Mouse (Mus musculus) urinary bladder, postnatal 36 days (tissue): Measurements from ENCODE around the gene Repin1.

Experiments used
- DNase-seq, 2 experiments: peaks; one replicate each; pipeline ENCODE4 v3.0.0; 2022; ENCODE audit warnings: low spot score in 2 of 2, mixed read lengths in 1 of 2

Repin1 gene

DNA sequence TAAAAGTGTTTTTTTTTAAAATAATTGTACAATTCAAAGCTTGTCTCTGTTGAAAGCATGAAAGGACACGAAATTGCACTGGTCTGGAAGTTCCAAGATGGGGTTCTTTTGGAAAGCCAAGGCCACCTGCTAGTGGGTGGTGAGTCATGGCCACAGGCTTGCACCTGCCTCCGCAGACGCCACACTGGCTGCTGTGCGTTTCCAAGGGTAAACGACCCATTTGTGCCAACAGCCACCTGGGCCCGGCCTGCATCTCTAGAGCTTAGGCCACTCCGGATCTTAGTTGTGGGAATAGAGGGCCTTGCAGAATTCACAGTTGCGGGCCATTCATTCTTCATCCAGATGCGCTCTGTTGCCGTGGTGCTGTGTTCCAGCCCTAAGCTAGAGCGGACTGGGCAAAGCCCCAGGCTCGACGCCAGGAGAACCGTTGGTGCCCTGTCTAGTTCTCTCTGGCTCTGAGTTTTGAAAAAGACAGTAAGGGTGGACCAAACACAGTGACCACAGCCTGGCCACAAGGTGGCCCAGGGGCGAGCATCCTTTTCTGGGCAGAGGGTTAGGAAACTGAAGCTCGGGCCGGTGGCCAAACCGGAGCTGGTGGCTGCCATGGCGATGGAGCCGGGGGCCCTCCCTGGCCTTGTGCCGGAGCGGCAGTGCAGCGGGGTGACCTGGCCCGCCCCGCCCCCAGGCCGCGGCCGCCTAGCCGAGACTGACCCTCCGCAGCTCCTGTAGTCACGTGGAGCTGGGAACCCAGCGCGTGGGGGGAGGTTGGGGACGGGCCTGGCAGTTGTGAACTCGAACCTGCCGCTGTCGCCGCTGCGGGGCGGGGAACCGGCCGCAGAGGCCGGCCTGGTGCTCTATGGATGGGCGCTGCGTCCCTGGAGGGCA lies at the start of gene Repin1, which contains the start of gene Gm44965:
Gene Repin1, plus strand, starts transcription at position 726 of the 885 bp plus-strand sequence.
Gene Gm44965, plus strand, starts transcription at position 784 of the 885 bp plus-strand sequence.
- peak; percentile 88 to 93 for DNase-seq

GRCm38 (mm10) chr6:48545251-48545650 lies 48.4 kb upstream of the Repin1 start:
- DNase-seq, result no peak

DNA sequence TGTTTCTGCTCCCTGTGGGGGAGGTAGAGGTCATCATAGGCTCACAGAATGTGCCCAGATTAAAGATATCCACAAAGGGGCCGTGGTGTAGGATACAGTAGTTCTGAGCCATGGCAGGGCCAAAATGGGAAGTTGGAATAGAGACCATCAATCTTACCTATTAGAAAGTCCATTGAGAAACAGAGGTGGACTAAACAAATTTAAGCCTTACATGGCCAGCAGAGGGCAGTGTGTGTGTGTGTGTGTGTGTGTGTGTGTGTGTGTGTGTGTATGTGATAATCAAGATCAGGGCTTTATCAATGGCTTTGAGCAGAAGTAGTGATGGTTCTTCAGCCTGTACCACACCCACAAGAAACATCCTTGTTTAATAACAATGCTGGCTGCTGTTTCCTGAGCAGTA lies 47.4 kb upstream of the Repin1 start:
- no peak for DNase-seq

- DNase-seq, result peak in 1 of 2 experiments; percentile 42
These were observed 46.8 kb upstream of the Repin1 start for GRCm38 (mm10) chr6:48546858-48547257.

GRCm38 (mm10) chr6:48548314-48548713 lies 45.4 kb upstream of the Repin1 start:
- no peak for DNase-seq

GRCm38 (mm10) chr6:48552918-48553317 lies 40.8 kb upstream of the Repin1 start:
- DNase-seq, result no peak

GRCm38 (mm10) chr6:48553819-48554218 lies 39.9 kb upstream of the Repin1 start:
- DNase-seq, result no peak

DNA sequence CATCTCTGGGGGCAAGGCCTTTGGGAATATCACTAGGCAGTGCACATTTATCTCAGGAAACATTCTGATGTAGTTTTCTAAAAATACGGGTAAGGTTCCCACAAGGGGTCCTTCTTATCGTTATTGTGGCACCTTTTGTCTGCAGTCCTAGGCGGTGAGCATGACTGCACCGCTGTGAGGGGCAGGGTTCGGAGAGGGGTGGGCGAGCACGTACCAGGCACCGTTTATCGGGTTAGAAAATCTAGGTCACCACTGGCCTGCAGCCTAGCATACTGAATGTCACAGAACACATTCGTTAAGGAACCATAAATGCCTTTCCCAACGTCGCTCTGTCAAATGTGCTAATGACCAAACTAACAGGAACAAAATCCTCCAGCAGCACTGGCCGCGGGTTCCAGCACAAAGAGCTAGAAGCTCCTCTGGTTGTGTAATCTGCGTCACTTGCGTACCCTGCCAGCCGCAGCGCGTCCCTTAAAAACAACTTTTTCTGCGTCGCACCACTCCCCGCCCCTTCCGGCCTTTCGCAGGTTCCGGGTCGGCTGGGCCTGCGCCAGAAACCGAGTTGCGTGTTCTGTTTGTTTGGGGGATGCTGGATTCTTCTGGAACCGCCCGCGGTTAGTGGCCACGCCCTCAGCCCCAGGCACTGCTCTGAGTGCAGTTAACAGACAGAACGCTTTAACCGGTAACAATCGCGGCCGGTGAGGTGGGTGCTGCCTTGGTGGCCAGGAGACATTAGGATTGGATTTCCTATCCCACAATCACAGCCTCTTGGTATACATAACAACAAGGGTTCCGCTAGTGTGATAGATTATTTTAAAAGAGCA lies 39.2 kb upstream of the Repin1 start, which contains the start of gene Lrrc61:
Gene Lrrc61, plus strand, starts transcription at position 517 of the 824 bp plus-strand sequence.
- DNase-seq, result peak; percentile 95 to 99

- peak in 1 of 2 experiments; percentile 51 for DNase-seq
These were observed 38.4 kb upstream of the Repin1 start for GRCm38 (mm10) chr6:48555104-48555890.

DNA sequence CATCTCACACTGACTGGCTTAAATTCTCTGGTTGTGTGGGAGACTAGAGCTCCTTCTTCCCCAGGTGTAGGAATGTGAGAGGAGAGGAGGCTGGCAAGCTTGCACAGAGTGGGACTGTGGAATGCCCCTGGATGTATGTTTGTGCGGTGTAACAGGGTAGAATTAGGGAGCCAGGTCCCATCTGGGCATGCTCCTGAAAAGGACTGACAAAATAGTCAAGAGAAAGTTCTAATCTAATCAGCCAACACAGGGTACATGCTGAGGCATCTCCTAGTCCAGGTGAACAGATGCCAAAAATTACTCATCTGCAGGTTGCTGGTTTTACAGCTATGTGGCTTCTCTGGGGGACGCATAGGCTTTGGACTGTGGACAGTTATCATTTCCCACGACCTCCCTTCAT lies 37.7 kb upstream of the Repin1 start:
- no peak for DNase-seq

GRCm38 (mm10) chr6:48565693-48566310 lies 27.9 kb upstream of the Repin1 start:
- no peak for DNase-seq

DNA sequence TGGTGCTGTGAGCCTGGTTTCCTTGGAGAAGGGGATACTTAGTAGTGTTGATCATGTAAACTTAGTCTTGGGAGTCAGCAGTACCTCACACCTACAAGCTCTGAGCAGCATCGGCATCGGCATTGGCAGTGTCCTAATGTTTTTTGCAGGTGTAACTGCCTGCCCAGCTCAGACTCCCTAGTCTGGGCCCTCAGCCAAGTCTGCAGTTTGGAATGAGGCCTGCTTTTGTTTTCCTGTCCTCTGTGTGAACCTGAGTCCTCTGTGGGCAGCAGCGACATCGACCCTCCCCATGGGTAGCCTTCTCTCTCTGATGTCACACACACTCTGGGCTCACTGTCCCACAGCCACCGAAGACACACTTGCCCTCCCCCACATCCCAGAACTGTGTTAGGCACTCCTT lies 27.4 kb upstream of the Repin1 start:
- peak in 1 of 2 experiments; percentile 52 for DNase-seq

DNA sequence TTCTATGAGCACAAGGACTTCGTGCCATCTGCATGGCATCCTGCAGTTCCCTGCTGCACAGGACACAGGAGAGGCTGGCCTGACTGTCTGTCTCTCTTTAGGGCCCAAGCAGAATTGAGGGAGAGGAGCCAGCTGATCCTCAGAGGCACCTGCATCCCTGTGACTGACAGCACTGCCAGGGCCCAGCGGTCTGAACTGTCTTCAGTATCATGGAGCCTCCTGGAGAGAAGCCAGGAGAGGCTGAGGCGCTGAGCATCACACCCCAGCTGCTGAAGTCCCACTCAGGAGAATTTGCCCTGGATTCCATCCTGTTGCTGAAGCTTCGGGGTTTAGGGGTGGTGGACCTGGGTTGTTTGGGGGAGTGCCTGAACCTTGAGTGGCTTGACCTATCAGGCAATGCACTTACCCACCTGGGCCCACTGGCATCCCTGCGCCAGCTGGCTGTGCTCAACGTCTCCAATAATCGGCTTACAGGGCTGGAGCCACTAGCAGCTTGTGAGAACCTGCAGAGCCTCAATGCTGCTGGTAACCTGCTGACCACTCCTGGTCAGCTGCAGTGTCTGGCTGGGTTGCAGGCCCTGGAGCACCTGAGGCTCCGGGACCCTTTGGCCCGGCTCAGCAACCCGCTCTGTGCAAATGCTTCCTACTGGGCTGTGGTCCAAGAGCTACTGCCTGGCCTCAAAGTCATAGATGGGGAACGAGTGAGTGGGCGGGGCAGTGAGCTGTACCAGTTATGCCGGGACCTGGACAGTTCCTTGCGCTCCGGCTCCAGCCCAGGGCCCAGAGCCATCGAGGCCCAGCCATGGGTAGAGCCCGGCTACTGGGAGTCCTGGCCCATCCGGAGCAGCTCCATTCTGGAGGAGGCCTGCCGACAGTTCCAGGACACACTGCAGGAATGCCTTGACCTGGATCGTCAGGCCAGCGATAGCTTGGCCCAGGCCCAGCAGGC lies 25.4 kb upstream of the Repin1 start:
- DNase-seq, result peak; percentile 26 to 52

DNA sequence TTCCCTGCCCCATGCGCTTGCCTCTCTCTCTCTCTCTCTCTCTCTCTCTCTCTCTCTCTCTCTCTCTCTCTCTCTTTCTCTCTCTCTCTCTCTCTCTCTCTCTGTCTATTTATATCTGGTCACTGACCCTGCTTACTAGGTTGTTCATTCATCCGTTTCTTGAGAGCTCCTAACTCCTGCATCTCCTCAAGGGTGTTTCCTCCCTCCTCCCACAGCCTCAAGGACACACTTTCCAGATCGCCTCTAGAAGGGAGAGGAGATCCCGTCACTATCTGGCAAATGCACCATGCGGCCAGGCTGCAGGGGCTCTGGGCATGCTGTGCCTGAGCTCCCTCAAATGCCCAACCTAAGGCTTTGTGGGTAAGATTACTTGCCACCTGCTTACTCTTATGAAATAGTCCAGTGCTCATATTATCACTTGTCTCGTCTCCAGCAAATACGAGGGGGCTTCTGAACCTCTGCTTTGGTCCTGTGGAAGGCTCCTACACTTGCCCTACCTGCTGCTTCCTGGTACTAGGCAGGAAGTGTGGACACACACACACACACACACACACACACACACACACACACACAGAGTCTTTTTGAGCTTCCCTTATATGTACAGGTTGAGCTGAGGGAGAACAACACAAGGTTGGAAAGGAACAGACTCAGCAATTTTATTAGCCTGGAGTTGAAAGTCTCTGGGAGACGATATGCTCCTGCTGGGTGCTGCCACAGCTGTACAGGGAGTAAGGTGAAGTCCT lies 24.4 kb upstream of the Repin1 start:
- no peak for DNase-seq

GRCm38 (mm10) chr6:48572014-48572413 lies 21.7 kb upstream of the Repin1 start:
- no peak for DNase-seq

GRCm38 (mm10) chr6:48572572-48573061 lies 21.1 kb upstream of the Repin1 start, which contains the start of gene Rarres2:
Rarres2 (minus strand) TSS chr6:48572789.
- DNase-seq, result peak in 1 of 2 experiments; percentile 60

DNA sequence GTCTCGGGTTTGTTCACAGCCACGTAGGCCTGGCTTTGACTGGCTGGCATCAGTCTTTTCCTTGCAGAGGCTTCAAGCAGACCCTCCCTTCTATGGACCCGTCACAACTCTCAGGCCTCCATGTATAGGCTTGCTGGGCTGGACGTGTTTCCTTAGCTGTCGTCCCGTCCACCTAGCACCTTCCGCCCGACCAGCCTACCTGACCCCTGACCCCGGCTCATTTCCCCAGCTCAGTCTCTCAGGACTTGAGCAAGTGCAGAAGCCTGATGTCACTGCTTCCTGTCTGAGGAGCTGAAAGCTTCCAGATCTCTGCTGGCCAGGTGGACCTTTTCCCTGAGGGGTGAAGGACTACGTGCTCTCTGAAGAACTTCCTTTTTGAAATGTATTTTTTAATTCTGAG lies 20.4 kb upstream of the Repin1 start:
- DNase-seq, result no peak

DNA sequence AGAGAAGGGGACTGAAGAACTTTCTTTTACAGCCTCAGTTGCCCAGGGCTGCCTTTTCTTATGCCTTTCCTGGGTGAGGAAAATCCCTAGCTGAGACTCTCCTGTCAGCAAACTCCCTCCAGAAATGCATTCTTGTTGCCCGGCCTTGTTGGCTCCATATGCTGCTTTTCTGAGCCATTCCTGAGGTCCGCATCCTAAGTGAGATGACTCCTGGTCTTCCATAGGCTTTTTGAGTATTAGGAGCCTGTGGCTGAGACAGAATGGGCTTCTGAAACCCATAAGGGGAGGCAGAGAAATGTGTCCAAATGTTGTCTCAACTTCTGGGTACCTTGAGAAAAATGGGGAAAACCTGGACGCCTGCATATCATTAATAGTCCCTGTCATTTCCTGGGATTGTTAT lies 19.7 kb upstream of the Repin1 start:
- no peak for DNase-seq

GRCm38 (mm10) chr6:48578736-48579135 lies 14.9 kb upstream of the Repin1 start:
- DNase-seq, result no peak
